In the genomic region with DNA sequence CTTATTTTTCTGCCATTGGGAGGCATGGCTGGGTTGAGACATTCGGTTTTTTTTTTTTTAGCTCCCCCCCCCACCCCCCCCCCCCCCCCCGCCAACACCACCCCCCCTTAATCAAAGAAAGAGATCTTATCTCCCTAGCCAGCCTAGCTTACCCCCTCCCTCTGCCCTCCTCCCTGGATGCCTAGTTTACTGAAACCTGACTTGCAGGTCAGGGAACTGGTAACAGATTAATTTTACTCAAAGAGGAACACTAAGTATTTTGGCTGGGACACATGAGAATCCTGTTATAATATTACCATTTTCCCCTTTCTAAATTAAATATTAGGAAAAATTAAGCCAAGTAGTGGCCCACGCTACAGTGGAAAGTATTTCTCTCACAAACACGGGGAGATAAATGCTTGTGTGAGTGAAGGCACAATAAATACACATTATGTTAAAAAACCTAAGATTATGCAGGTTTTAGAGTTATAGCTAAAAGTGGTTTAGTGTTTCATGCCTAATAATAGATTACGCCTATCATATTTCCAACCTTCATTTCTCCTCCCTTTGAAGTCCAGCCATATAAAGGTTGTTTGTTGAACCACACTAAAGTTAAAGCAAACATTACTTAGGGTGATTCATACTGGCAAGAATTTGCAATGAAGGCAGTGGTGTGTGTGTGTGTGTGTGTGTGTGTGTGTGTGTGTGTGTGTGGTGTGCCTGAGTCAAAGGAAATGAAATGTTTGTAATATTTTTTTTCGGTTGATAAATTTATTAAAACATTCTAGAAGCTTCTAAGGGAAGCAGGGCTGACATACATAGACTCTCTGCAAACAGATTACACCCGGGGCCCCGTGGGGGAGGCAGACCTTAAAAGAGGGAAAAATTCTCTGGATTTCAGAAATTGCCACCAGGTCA, we compare ENCODE assay signal across 8 mouse cellular contexts.
DNase-seq lines count a peak whose midpoint lies in the region; ATAC-seq and TF ChIP-seq lines count a peak whose summit lies in the region.

No protein-coding gene starts in this region.

- no peaks in the 10 kb centered on the region for H3K36me3 ChIP-seq in embryonic facial prominence, embryonic 13.5 days
- H3K36me3 ChIP-seq in kidney, postnatal 0 days (ENCODE audit: insufficient read depth, low read length), result no peaks in the 10 kb centered on the region

- no peak overlapping the region for H3K9ac ChIP-seq in embryonic facial prominence, embryonic 13.5 days
- H3K9ac ChIP-seq in kidney, postnatal 0 days (ENCODE audit: low read depth, low read length), result no peak overlapping the region

- H3K27ac ChIP-seq in embryonic facial prominence, embryonic 13.5 days, result peak overlapping the region; percentile 83
- peak overlapping the region; percentile 65 for H3K27ac ChIP-seq in kidney, postnatal 0 days

- no peak overlapping the region for H3K4me3 ChIP-seq in embryonic facial prominence, embryonic 13.5 days
- no peak overlapping the region for H3K4me3 ChIP-seq in kidney, postnatal 0 days (replicated peaks; ENCODE audit: low read depth, low read length)

- 14% methylated on average over 7 of the region's 8 CpGs for WGBS in embryonic facial prominence, embryonic 13.5 days
- WGBS in kidney, postnatal 0 days, result 8% methylated on average over 8 of the region's 8 CpGs

- H3K9me3 ChIP-seq in embryonic facial prominence, embryonic 13.5 days, result no peaks in the 10 kb centered on the region
- no peaks in the 10 kb centered on the region for H3K9me3 ChIP-seq in kidney, postnatal 0 days (replicated peaks; ENCODE audit: low read length)

- ATAC-seq in embryonic facial prominence, embryonic 13.5 days (ENCODE audit: insufficient number of reproducible peaks, insufficient read depth, low FRiP score, low TSS enrichment, low read depth), result no peak
- peak; percentile 53; the same call in 1 of the 2 replicates for ATAC-seq in kidney, postnatal 0 days (replicated peaks; ENCODE audit: low FRiP score, low read depth)

- TF ChIP-seq CTCF in kidney, postnatal 0 days (IDR thresholded peaks at IDR 0.05; ENCODE audit: low read depth), result no peak

- H3K4me1 ChIP-seq in embryonic facial prominence, embryonic 13.5 days, result peaks cover 41% of the 10 kb centered on the region
- peaks cover 6% of the 10 kb centered on the region for H3K4me1 ChIP-seq in kidney, postnatal 0 days (replicated peaks; ENCODE audit: insufficient read depth, low read length)

- peak; percentile 71 for DNase-seq in urinary bladder, postnatal 14 days (ENCODE audit: low spot score)
- DNase-seq in urinary bladder, postnatal 4 days (ENCODE audit: low spot score in 2 of 2), result no peak
- peak; percentile 84 for DNase-seq in kidney, postnatal 0 days (ENCODE audit: low spot score)
- peak; percentile 17 for DNase-seq in retina, embryonic 14.5 days (ENCODE audit: low spot score)
- DNase-seq in ovary, adult 18-20 months (ENCODE audit: low spot score), result no peak
- DNase-seq in spleen, postnatal 10 days (ENCODE audit: low spot score in 2 of 2), result no peak
- no peak for DNase-seq in gastrocnemius, postnatal 25 days

- no peak overlapping the region for H3K4me2 ChIP-seq in embryonic facial prominence, embryonic 13.5 days
- peak overlapping the region; percentile 47 for H3K4me2 ChIP-seq in kidney, postnatal 0 days (ENCODE audit: low read length)

- no peaks in the 10 kb centered on the region for H3K27me3 ChIP-seq in embryonic facial prominence, embryonic 13.5 days
- H3K27me3 ChIP-seq in kidney, postnatal 0 days (ENCODE audit: insufficient read depth, low read length), result no peaks in the 10 kb centered on the region

Comparison
In these comparisons a context has a peak if more than half of its experiments do, and no peak if none do; other contexts are left out.
1. DNase-seq: peak in urinary bladder, postnatal 14 days (single experiment), kidney, postnatal 0 days (single experiment) and retina, embryonic 14.5 days (single experiment); none in urinary bladder, postnatal 4 days (0 of 2), ovary, adult 18-20 months (single experiment), spleen, postnatal 10 days (0 of 2) and gastrocnemius, postnatal 25 days (single experiment).